Mouse (Mus musculus) hindbrain, embryonic 14.5 days (tissue): ENCODE measurements around the gene Rnf212b. TPM values are rescaled to one million over a fixed set of nuclear protein-coding genes. Genes with fewer than 3 reads are reported as not detected.

Experiments used
- ATAC-seq: fragments of 200-750 bp; cut with Nextera tagmentation; 2 replicates; pipeline ENCODE4 v1.8.0; 2017; ENCODE audit warnings: moderate number of reproducible peaks, mild to moderate bottlenecking, moderate TSS enrichment, moderate library complexity; ENCODE audit not compliant: low FRiP score
- DNase-seq: peaks from one replicate; pipeline ENCODE4 v3.0.0-alpha.2; 2015; ENCODE audit warnings: low spot score
- H3K27ac ChIP-seq: fragments of 300-500 bp; sonication (generic); 2 replicates; pipeline ENCODE4 v1.5.1; 2014; ENCODE audit warnings: mild to moderate bottlenecking, moderate library complexity
- H3K27me3 ChIP-seq: fragments of 300-500 bp; sonication (generic); 2 replicates; pipeline ENCODE4 v1.6.1; 2014; ENCODE audit warnings: mild to moderate bottlenecking, low read length, mixed read lengths; ENCODE audit not compliant: control insufficient read depth, insufficient read depth
- H3K36me3 ChIP-seq: fragments of 300-500 bp; sonication (generic); replicated peaks from 2 replicates; pipeline ENCODE4 v1.6.1; 2014; ENCODE audit not compliant: control insufficient read depth, insufficient read depth
- H3K4me1 ChIP-seq: fragments of 300-500 bp; sonication (generic); replicated peaks from 2 replicates; pipeline ENCODE4 v1.6.1; 2014; ENCODE audit warnings: antibody characterized with exemption, low read length, mixed read lengths; ENCODE audit not compliant: control insufficient read depth, insufficient read depth
- H3K4me2 ChIP-seq: fragments of 300-500 bp; sonication (generic); replicated peaks from 2 replicates; pipeline ENCODE4 v1.6.1; 2014; ENCODE audit warnings: mild to moderate bottlenecking, moderate library complexity
- H3K4me3 ChIP-seq: fragments of 300-500 bp; sonication (generic); replicated peaks from 2 replicates; pipeline ENCODE4 v1.5.1; 2014; ENCODE audit warnings: mild to moderate bottlenecking, low read length
- H3K9ac ChIP-seq: fragments of 300-500 bp; sonication (generic); 2 replicates; pipeline ENCODE4 v1.6.1; 2014
- H3K9me3 ChIP-seq: fragments of 300-500 bp; sonication (generic); 2 replicates; pipeline ENCODE4 v1.6.1; 2016; ENCODE audit warnings: low read length; ENCODE audit not compliant: control insufficient read depth
- WGBS: fragments of 180-500 bp; shearing (Covaris S2); extraction: QIAGEN DNeasy Blood & Tissue Kit; methylation state at CpG from one replicate; pipeline ENCODE4 v1.1.7; 2014; 5-methylcytosine and 5-hydroxymethylcytosine counted together
- polyA plus RNA-seq: library from polyadenylated mRNA; unstranded; fragments of >200 nt; fragmentation: Nextera tagmentation; extraction: Ambion mirVana; gene quantifications from 2 replicates; pipeline ENCODE4 v1.2.1, GENCODE M21; 2014

The Rnf212b gene
- polyA plus RNA-seq, 1 experiment from 2014 or later, result not detected

GRCm38 (mm10) chr14:54793351-54793750, 20.6 kb upstream of the Rnf212b start:
- Histone ChIP-seq H3K4me2 (no peak overlapping the region), H3K36me3 (no peaks in the 10 kb centered on the region), H3K4me1 (no peaks in the 10 kb centered on the region), H3K9me3 (no peaks in the 10 kb centered on the region), H3K9ac (no peak overlapping the region), H3K4me3 (no peak overlapping the region), H3K27me3 (no peaks in the 10 kb centered on the region), H3K27ac (no peak overlapping the region)
- WGBS, result 76% methylated on average over 1 of the region's 1 CpGs
- no peak for ATAC-seq
- DNase-seq, result no peak

GRCm38 (mm10) chr14:54793894-54794830, 19.8 kb upstream of the Rnf212b start:
- WGBS, result 84% methylated on average over 8 of the region's 8 CpGs
- no peaks in the 10 kb centered on the region for H3K36me3 ChIP-seq
- H3K9me3 ChIP-seq, result no peaks in the 10 kb centered on the region
- ATAC-seq (no peak), DNase-seq (no peak)
- no peaks in the 10 kb centered on the region for H3K27me3 ChIP-seq
- no peaks in the 10 kb centered on the region for H3K4me1 ChIP-seq
- H3K4me3 ChIP-seq, result no peak overlapping the region
- H3K4me2 ChIP-seq, result no peak overlapping the region
- no peak overlapping the region for H3K9ac ChIP-seq
- H3K27ac ChIP-seq, result no peak overlapping the region

- Histone ChIP-seq H3K4me2 (no peak overlapping the region), H3K27me3 (no peaks in the 10 kb centered on the region), H3K4me1 (no peaks in the 10 kb centered on the region), H3K9me3 (no peaks in the 10 kb centered on the region), H3K36me3 (no peaks in the 10 kb centered on the region), H3K9ac (no peak overlapping the region), H3K4me3 (no peak overlapping the region), H3K27ac (no peak overlapping the region)
- ATAC-seq (no peak), DNase-seq (no peak)
- WGBS, result 83% methylated on average over 1 of the region's 1 CpGs
Measured at GRCm38 (mm10) chr14:54795901-54796300, 18.0 kb upstream of the Rnf212b start.

GRCm38 (mm10) chr14:54796760-54797159, 17.2 kb upstream of the Rnf212b start:
- no peak for ATAC-seq
- Histone ChIP-seq H3K4me1 (no peaks in the 10 kb centered on the region), H3K36me3 (no peaks in the 10 kb centered on the region), H3K27ac (no peak overlapping the region), H3K4me2 (no peak overlapping the region), H3K9ac (no peak overlapping the region), H3K9me3 (no peaks in the 10 kb centered on the region), H3K4me3 (no peak overlapping the region), H3K27me3 (no peaks in the 10 kb centered on the region)
- WGBS, result 92% methylated on average over 15 of the region's 15 CpGs
- DNase-seq, result no peak

- H3K36me3 ChIP-seq, result no peaks in the 10 kb centered on the region
- DNase-seq (no peak), ATAC-seq (no peak)
- no peak overlapping the region for H3K9ac ChIP-seq
- H3K9me3 ChIP-seq, result no peaks in the 10 kb centered on the region
- H3K4me1 ChIP-seq, result no peaks in the 10 kb centered on the region
- H3K27ac ChIP-seq, result no peak overlapping the region
- H3K4me2 ChIP-seq, result no peak overlapping the region
- 56% methylated on average over 10 of the region's 10 CpGs for WGBS
- no peaks in the 10 kb centered on the region for H3K27me3 ChIP-seq
- H3K4me3 ChIP-seq, result no peak overlapping the region
Measured at GRCm38 (mm10) chr14:54799686-54800085, 14.3 kb upstream of the Rnf212b start.

GRCm38 (mm10) chr14:54802428-54802827, 11.5 kb upstream of the Rnf212b start:
- no peaks in the 10 kb centered on the region for H3K9me3 ChIP-seq
- no peak overlapping the region for H3K27ac ChIP-seq
- H3K4me1 ChIP-seq, result no peaks in the 10 kb centered on the region
- H3K36me3 ChIP-seq, result no peaks in the 10 kb centered on the region
- no peak overlapping the region for H3K4me3 ChIP-seq
- no peak for ATAC-seq
- H3K9ac ChIP-seq, result no peak overlapping the region
- WGBS, result 87% methylated on average over 4 of the region's 4 CpGs
- H3K4me2 ChIP-seq, result no peak overlapping the region
- H3K27me3 ChIP-seq, result no peaks in the 10 kb centered on the region
- DNase-seq, result no peak

GRCm38 (mm10) chr14:54806124-54806523, 7.8 kb upstream of the Rnf212b start:
- no peaks in the 10 kb centered on the region for H3K36me3 ChIP-seq
- H3K9ac ChIP-seq, result no peak overlapping the region
- DNase-seq (no peak), ATAC-seq (no peak)
- WGBS, result 93% methylated on average over 4 of the region's 4 CpGs
- H3K27ac ChIP-seq, result no peak overlapping the region
- no peaks in the 10 kb centered on the region for H3K4me1 ChIP-seq
- H3K9me3 ChIP-seq, result no peaks in the 10 kb centered on the region
- no peaks in the 10 kb centered on the region for H3K27me3 ChIP-seq
- H3K4me2 ChIP-seq, result no peak overlapping the region
- no peak overlapping the region for H3K4me3 ChIP-seq

- Histone ChIP-seq H3K36me3 (no peaks in the 10 kb centered on the region), H3K4me3 (no peak overlapping the region), H3K27ac (no peak overlapping the region), H3K4me2 (no peak overlapping the region), H3K9ac (no peak overlapping the region), H3K4me1 (no peaks in the 10 kb centered on the region), H3K27me3 (no peaks in the 10 kb centered on the region), H3K9me3 (no peaks in the 10 kb centered on the region)
- DNase-seq (no peak), ATAC-seq (no peak)
- WGBS, result 81% methylated on average over 4 of the region's 4 CpGs
Measured at GRCm38 (mm10) chr14:54808718-54809667, 4.9 kb upstream of the Rnf212b start.

GRCm38 (mm10) chr14:54809668-54810033, 4.3 kb upstream of the Rnf212b start:
- Histone ChIP-seq H3K9ac (no peak overlapping the region), H3K4me3 (no peak overlapping the region), H3K9me3 (no peaks in the 10 kb centered on the region), H3K4me2 (no peak overlapping the region), H3K4me1 (no peaks in the 10 kb centered on the region), H3K27ac (no peak overlapping the region), H3K36me3 (no peaks in the 10 kb centered on the region), H3K27me3 (no peaks in the 10 kb centered on the region)
- DNase-seq (no peak), ATAC-seq (no peak)
- 88% methylated on average over 3 of the region's 3 CpGs for WGBS
